Mouse (Mus musculus) brown adipose tissue, adult 24 weeks (tissue): ENCODE measurements around the gene Faap100. TPM values are rescaled to one million over a fixed set of nuclear protein-coding genes. Genes with fewer than 3 reads are reported as not detected.
"Not testable (repeated sequence)": the region's sequence is repeated elsewhere in the genome, so short reads cannot be mapped to it uniquely, and the experiment has no call there.

Source experiments
- H3K27ac ChIP-seq: fragments of 200-500 bp; replicated peaks from 2 replicates; pipeline ENCODE4 v1.5.1; 2012; ENCODE audit warnings: low read depth, mild to moderate bottlenecking, low read length
- H3K4me1 ChIP-seq: fragments of 200-500 bp; 2 replicates; pipeline ENCODE4 v1.6.1; 2012; ENCODE audit warnings: low read length, mixed read lengths; ENCODE audit not compliant: control insufficient read depth, insufficient read depth, insufficient read length
- H3K4me3 ChIP-seq: fragments of 200-500 bp; 2 replicates; pipeline ENCODE4 v1.5.1; 2012; ENCODE audit warnings: low read depth, mild to moderate bottlenecking, low read length, moderate library complexity; ENCODE audit not compliant: insufficient read depth
- polyA plus RNA-seq: library from polyadenylated mRNA; stranded (reverse); fragments of >200 nt; gene quantifications from 2 replicates; pipeline ENCODE4 v1.2.4, GENCODE M21; 2012; ENCODE audit not compliant: missing spikeins, insufficient read depth, insufficient read length

Gene Faap100
- polyA plus RNA-seq, 1 experiment, result 7.3 TPM

DNA sequence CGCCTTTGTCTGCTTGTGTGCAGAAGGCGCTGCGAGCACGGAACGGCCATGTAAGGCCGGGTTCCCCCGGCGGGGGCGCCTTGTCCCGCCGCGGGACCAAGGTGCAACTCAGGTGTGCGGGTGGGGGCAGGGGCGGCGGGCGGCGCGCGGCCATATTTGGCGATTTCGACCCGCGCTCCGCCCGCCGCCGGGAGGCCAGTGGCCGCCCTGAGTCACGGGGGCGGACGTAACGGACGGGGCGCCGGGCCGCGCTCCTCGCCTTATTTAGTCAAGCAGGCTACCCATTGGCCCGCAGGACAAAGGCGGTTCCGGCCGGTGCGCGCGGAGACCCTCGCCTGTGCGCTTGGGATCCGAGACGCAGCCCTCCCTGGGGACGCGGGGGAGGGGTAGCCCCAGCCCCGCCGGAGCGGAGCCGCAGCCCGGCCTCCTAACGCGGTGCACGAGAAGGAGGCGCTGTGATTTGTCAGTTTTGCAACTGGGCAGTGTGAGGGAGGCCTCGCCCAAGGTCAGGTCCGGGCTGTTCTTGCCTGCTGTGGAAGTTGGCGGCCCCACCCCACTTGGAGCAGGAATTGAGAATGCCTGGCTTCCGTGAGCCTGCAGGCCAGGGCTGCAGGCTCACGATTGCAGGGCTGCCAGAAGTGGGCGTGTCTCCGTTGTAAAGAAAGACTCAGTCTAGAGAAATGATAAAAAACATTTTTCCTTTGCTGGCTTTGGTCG, 28.4 kb downstream of the Faap100 start:
- peak overlapping the region; percentile 100 for H3K27ac ChIP-seq
- H3K4me3 ChIP-seq, result peak overlapping the region; percentile 99
- peaks cover 8% of the 10 kb centered on the region; the same call in 1 of the 2 replicates for H3K4me1 ChIP-seq

DNA sequence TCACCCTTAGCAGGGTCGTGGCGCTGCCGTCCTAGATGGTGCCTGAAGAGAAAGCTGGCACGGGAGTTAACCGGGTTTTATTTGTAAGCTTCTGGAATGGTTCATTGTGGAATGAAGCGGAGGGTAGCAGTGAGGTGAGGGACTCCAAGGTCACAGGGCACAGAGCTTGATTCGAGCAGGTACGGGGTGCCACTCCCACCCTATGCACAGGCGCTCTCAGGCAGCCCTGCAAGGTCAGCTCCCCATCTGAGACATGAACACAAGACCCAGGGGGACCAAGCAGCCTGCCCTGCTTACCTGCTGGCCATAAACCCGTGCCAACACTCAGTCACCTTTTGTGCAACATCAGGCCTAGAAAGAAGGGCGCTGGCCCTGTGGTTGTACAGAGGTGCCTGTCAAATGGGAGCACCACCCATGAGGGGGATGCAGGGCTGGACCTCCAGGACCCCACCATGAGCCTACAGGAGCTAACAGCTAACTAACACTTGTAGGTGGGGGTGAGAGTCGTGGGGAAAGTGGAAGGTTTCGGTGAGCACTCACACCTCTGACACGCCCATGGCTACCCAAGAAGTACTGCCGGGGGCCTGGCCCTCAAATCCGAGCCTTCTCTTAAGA, 29.1 kb downstream of the Faap100 start:
- Histone ChIP-seq H3K27ac (peak overlapping the region; percentile 100), H3K4me3 (peak overlapping the region; percentile 99), H3K4me1 (peaks cover 8% of the 10 kb centered on the region; the same call in 1 of the 2 replicates)

DNA sequence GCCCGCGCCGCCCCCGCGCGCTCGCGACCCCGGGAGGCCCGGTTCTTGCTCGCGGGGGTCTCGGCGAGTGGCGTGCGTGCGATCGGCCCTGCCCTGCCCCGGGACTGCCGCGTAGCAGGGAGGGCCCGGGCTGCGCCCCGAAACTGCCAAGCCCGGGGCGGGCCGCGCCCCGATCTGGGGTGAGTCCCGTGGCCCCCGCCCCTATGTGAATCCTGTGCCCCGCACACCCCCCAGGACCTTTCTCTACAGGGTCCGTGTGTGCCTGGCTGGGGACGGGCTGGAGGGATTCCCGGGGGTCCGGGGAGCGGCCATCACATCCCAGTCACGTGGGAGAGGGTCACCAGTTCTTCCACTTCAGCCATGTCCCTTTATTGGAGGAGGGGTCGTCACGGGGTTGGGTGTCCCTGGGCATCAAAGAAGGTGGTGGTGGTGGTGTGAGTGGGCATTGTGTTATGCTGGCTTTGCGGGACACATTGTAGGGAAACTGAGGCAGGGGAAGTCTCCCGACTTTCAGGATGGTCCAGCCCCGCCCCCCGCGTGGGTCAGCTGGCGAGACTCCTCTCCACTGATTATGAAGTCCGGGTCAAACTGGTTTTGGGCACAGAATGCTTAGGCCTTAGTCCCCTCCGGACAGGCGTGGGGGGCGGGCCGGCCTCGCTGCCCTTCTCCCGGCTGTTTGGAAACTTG, 29.7 kb downstream of the Faap100 start:
- peak overlapping the region; percentile 99 for H3K4me3 ChIP-seq
- H3K4me1 ChIP-seq, result peaks cover 8% of the 10 kb centered on the region; the same call in 1 of the 2 replicates
- H3K27ac ChIP-seq, result peak overlapping the region; percentile 100

DNA sequence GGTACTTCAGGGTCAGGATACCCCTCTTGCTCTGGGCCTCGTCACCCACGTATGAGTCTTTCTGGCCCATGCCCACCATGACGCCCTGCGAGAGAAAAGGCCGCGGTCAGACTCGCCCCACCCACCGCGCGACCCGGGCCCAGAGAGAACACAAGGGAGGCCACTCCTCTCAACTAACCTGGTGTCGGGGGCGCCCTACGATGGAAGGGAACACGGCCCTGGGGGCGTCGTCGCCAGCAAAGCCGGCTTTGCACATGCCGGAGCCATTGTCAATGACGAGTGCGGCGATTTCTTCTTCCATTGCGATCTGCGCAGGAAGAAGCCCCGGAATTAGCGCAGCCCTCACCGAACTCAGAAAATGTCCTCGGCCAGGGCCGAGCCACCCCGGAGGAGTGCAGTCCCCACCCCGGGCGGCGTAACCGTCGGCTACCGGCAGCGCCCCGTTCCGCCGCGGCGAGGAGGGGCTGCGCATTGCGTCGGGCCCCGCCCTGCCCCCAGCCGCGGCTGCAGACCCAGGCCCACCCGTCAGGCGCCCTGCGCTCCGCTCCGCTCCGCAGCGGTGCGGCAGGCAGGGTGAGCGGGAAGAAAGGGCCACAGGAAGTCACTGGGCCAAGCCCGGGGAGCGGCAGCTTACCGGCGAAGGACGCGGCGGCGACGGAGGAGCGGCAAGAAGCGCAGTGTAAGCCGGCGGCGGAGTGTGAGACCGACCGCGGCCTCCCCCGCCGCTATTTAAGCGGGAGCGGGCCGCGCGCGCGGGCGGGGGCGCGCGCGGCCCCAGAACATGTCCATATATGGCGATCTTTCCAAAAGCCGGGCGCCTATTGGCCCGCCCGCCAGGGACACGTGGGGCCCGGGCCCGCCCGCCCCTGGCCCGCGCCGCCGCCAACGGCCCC, 30.5 kb downstream of the Faap100 start, which contains the start of gene Actg1:
Actg1 (minus strand) TSS at position 752 of the 893 bp plus-strand sequence.
- peak within 1 kb of the TSS; percentile 100 for H3K4me3 ChIP-seq
- peak within 1 kb of the TSS; percentile 100 for H3K27ac ChIP-seq
- peaks cover 8% of the 10 kb centered on the region; the same call in 1 of the 2 replicates for H3K4me1 ChIP-seq

DNA sequence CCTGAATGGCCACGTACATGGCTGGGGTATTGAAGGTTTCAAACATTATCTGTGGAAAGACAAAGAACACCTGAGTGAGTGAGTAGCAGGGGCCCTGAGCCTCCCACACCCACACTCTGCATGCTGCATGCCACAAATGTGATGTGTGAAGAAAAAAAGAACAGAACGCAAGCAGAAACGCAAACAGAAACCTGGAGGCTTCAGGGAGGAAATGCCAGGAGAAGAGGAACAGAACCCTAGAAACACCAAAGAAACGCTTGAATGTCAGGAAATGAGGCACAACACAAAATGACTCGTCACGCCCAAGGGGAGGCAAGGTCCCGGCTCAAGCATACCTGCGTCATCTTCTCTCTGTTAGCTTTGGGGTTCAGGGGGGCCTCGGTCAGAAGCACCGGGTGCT, 31.3 kb downstream of the Faap100 start:
- Histone ChIP-seq H3K27ac (peak overlapping the region; percentile 99), H3K4me1 (peaks cover 4% of the 10 kb centered on the region; the same call in 1 of the 2 replicates), H3K4me3 (peak overlapping the region; percentile 100)

DNA sequence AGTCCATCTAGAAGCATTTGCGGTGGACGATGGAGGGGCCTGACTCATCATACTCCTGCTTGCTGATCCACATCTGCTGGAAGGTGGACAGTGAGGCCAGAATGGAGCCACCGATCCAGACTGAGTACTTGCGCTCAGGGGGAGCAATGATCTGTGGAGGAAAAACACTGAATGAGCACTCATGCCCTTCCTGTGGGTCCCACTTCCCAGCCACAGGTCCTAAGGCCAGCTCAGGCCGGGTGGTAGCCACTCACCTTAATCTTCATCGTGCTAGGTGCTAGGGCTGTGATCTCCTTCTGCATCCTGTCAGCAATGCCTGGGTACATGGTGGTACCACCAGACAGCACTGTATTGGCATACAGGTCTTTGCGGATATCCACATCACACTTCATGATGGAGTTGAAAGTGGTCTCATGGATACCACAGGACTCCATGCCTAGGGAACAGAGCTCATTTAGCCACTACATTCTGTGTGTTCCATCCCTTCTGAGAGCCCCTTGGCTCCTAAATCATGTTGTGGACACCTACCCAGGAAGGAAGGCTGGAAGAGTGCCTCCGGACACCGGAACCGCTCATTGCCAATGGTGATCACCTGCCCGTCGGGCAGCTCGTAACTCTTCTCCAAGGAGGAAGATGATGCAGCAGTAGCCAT, 32.1 kb downstream of the Faap100 start:
- not testable (repeated sequence) for H3K4me1 ChIP-seq
- 0 out of 2 replicates have a peak overlapping the region, but pooled peaks have one; percentile 24 for H3K27ac ChIP-seq

DNA sequence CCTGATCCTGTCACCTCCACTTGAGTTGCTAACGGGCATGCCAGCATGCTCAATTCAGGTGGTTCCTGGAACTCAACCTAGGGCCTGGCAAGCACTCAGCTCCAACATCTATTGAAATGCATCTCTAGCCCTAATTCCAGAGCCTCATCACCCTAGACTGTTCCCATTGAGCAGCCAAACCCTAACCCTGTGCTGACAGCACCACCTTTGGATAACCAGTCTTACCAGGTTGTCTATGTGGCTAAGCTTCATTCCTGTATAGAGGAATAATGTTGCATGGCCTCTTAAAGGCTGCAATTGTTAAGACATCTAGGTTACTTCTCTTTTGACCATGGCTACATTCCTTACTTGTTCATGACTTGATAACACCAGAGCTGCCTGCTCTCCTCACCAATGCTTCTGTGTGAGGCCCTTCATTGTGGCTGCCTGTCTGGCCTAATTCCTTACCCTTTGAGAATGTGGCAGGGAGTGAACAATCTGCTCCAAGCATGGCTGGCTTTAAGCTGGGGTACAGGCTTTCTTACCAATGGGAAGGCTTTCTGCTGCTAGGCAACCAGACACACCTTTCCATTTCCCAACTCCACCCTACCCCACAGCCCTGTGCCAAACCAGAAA, 33.4 kb downstream of the Faap100 start:
- Histone ChIP-seq H3K27ac (no peak overlapping the region), H3K4me3 (peak overlapping the region; percentile 36), H3K4me1 (no peaks in the 10 kb centered on the region)

More for the DNA sequence above, 32.1 kb downstream of the Faap100 start:
- H3K4me3 ChIP-seq, result peak overlapping the region; percentile 48

DNA sequence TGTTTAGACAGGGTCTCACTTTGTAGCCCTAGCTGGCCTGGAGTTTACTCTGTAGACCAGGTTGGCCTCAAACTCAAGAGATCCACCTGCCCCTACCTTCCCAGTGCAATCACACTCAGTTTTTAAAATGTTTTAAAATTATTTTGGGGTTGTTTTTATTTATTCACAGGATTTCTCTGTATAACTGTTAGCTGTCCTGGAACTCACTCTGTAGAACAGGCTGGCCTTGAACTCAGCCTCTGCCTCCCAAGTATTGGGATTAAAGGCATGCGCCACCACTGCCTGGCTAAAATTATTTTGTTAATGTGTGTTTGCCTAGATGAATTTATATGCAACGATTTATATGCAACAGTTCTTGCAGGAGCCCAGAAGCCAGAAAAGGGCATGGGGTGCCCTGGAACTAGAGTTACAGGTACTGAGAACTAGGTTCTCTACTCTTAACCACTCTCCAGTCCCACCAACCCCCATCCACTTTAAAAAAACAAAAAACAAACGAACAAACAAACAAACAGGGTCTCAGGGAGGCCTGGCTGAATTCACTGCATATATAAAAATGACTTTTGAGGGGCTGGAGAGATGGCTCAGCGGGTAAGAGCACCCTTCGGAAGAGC, 34.1 kb downstream of the Faap100 start:
- Histone ChIP-seq H3K4me3 (no peak overlapping the region), H3K27ac (no peak overlapping the region), H3K4me1 (no peaks in the 10 kb centered on the region)

DNA sequence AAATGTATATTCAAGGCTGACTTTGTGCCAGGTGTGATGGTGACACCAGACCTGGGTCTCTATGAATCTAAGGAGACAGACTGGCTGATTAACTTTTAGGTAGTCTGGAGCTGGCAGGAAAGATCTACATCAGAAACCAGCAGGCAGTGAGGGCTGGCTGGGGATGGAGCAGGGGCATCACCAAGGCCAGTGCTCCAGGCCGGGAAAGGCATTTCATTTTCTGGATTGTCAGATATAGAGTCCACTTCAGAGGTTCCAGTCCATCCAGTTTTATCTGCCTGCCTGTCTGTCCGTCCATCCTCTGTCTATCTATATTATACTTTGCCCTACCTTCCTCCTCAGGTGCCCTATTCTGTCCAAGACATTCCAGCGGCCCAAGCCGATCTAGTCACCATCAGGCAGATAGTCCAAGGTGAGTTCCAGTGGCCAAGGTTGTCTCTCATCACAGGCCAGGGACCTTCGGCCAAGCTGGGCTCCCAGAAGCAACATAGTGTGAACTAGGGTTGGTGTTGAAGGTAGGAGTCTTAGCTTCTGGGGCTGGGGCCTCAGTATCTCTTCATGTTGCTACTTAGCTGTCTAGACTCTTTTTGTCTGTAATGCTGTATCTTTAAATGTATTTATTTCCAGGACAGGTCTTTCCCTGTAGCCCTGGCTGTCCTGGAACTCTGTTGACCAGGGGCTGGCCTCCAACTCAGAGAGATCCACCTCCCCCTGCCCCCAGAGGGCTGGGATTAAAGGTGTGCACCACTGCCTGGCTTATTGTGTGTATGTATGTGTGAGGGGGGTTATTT, 34.9 kb downstream of the Faap100 start:
- no peak overlapping the region for H3K27ac ChIP-seq
- H3K4me1 ChIP-seq, result no peaks in the 10 kb centered on the region
- no peak overlapping the region for H3K4me3 ChIP-seq

DNA sequence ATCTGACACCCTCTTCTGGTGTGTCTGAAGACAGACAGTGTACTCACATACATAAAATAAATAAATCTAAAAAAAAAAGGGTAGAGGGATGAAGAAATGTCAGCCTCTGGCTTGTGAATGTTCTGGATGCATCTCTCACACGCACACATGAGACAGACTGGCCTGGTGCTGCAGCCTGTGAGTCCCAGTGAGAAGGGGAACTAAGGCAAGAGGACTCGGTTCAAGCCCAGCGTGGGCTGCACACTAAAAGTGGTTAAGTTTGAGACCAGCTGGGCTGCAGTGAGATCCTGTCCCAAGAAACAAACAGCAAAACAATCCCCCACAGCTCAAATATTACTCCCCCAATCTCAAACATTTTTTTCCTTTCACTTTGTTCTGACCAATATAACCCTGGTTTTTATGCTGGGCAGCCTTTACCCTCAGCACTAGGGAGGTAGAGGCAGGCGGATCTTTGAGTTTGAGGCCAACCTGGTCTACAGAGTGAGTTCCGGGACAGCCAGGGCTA, 35.9 kb downstream of the Faap100 start:
- Histone ChIP-seq H3K27ac (no peak overlapping the region), H3K4me3 (no peak overlapping the region), H3K4me1 (no peaks in the 10 kb centered on the region)

DNA sequence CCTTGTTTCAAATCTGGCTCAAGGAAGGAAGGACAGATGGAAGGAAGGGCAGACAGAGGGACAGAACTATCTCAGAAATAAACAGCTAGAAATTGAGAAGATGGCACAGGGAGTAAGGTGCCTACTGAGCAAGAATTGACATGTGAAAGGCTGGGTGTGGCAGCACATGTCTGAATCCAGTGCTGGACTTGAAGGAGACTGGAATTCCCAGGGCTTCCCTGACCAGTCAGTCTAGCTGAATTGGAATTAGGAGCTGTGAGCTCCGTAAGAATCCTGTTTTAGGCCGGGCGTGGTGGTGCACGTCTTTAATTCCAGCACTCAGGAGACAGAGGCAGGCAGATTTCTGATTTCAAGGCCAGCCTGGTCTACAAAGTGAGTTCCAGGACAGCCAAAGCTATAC, 36.9 kb downstream of the Faap100 start:
- Histone ChIP-seq H3K4me3 (no peak overlapping the region), H3K4me1 (no peaks in the 10 kb centered on the region), H3K27ac (no peak overlapping the region)

DNA sequence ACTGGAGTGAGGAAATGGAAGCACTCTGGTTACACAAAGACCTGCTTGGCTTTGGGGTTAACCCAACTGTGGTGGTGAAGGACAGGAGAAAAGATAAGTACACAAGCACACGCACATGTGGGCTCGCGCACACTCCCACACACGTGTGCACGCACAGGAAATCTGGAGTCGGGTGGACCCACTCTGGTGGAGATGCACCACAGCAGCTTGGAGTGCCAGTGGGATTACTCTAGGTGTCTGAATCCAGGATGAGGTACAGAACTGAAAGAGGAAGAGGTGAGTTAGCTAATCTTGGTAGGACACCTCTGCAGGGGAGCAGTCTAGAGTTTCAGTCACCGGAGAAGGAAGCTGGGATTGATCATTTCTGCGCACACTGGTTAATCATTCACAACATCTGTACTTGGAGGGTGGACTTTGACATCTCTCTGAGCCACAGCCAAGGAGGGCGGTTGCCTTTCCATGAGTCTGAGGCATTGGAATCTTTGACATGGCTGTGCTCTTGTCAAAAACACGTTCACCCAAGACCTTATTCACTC, 38.5 kb downstream of the Faap100 start:
- Histone ChIP-seq H3K4me3 (no peak overlapping the region), H3K27ac (no peak overlapping the region), H3K4me1 (no peaks in the 10 kb centered on the region)

DNA sequence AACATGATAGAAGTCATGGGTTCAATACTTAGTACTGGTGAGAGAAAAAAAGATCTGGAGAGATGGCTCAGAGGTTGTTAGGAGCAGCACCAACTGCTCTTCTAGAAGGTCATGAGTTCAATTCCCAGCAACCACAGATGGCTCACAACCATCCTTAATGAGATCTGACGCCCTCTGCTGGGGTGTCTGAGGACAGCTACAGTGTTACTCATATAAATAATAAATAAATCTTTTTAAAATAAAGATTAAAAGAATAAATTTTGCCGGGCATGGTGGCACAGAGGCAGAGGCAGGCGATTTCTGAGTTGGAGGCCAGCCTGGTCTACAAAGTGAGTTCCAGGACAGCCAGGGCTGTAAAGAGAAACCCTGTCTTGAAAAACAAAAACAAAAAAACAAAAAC, 39.8 kb downstream of the Faap100 start:
- no peak overlapping the region for H3K27ac ChIP-seq
- H3K4me1 ChIP-seq, result no peaks in the 10 kb centered on the region
- no peak overlapping the region for H3K4me3 ChIP-seq
